Mouse (Mus musculus) testis, adult 10 weeks (tissue): ENCODE data around the gene Gm10160. TPM values are rescaled to one million over a fixed set of nuclear protein-coding genes. Genes with fewer than 3 reads are reported as not detected.

Experiments
- polyA plus RNA-seq: library from polyadenylated mRNA; stranded (reverse); fragments of 350-450 nt; fragmentation: Illumina TruSeq; extraction: RNeasy Lipid Tissue Mini Kit (QIAGEN cat#74804); gene quantifications from one replicate; pipeline ENCODE4 v1.2.3, GENCODE M21; 2014; ENCODE audit warnings: low read depth, low replicate concordance

Gm10160 gene
- not detected for polyA plus RNA-seq

GRCm38 (mm10) chr7:81855694-81856093 lies at the start of gene Gm10160:
Gene Gm10160 (minus strand): TSS chr7:81855794.

GRCm38 (mm10) chr7:81858968-81859721 lies 3.6 kb upstream of the Gm10160 start, which contains the start of gene Tm6sf1:
Gene Tm6sf1 (plus strand): TSS chr7:81859001.

GRCm38 (mm10) chr7:81829379-81829894 lies 26.2 kb downstream of the Gm10160 start, which contains the start of gene Btbd1:
Gene Btbd1 (minus strand): TSS chr7:81829431.

Other genes starting within 250 kb of the Gm10160 start
- 0.50 TPM for gene Homer2, start 148.3 kb downstream of the Gm10160 start, polyA plus RNA-seq
- gene Ramac, start 92.9 kb downstream of the Gm10160 start, polyA plus RNA-seq: 93.6 TPM
- 4.5 TPM for gene 3110040N11Rik, start 66.3 kb downstream of the Gm10160 start, polyA plus RNA-seq
- gene Btbd1, start 26.4 kb downstream of the Gm10160 start, polyA plus RNA-seq: 1,244 TPM
- gene Tm6sf1, start 3.2 kb upstream of the Gm10160 start, polyA plus RNA-seq: 6.6 TPM
- 33.6 TPM for gene Hdgfl3, start 78.7 kb upstream of the Gm10160 start, polyA plus RNA-seq
- gene Bnc1, start 136.5 kb upstream of the Gm10160 start, polyA plus RNA-seq: 1.1 TPM